Mouse (Mus musculus) limb, embryonic 14.5 days (tissue): ENCODE data around the gene Nell1. TPM values are rescaled to one million over a fixed set of nuclear protein-coding genes. Genes with fewer than 3 reads are reported as not detected.

Source experiments
- ATAC-seq: fragments of 200-750 bp; cut with Nextera tagmentation; 2 replicates; pipeline ENCODE4 v1.8.0; 2017; ENCODE audit warnings: low read depth, moderate number of reproducible peaks, moderate TSS enrichment; ENCODE audit not compliant: low FRiP score
- DNase-seq: peaks from one replicate; pipeline ENCODE4 v3.0.0-alpha.2; 2015; ENCODE audit warnings: low spot score
- H3K27ac ChIP-seq: fragments of 300-500 bp; sonication (generic); replicated peaks from 2 replicates; pipeline ENCODE4 v1.5.1; 2014; ENCODE audit warnings: low read depth, mild to moderate bottlenecking, low read length, moderate library complexity, mixed read lengths
- H3K27me3 ChIP-seq: fragments of 300-500 bp; sonication (generic); 2 replicates; pipeline ENCODE4 v1.6.1; 2014; ENCODE audit warnings: low read length, mixed read lengths; ENCODE audit not compliant: control insufficient read depth, insufficient read depth
- H3K36me3 ChIP-seq: fragments of 300-500 bp; sonication (generic); 2 replicates; pipeline ENCODE4 v1.6.1; 2014; ENCODE audit warnings: mild to moderate bottlenecking, low read length, moderate library complexity, mixed read lengths; ENCODE audit not compliant: control insufficient read depth, insufficient read depth
- H3K4me1 ChIP-seq: fragments of 300-500 bp; sonication (generic); 2 replicates; pipeline ENCODE4 v1.6.1; 2014; ENCODE audit warnings: antibody characterized with exemption, low read length, mixed read lengths; ENCODE audit not compliant: control insufficient read depth, insufficient read depth
- H3K4me2 ChIP-seq: fragments of 300-500 bp; sonication (generic); replicated peaks from 2 replicates; pipeline ENCODE4 v1.6.1; 2014; ENCODE audit warnings: low read depth, mild to moderate bottlenecking, low read length, moderate library complexity; ENCODE audit not compliant: severe bottlenecking
- H3K4me3 ChIP-seq: fragments of 300-500 bp; sonication (generic); replicated peaks from 2 replicates; pipeline ENCODE4 v1.5.1; 2014; ENCODE audit warnings: low read length
- H3K9ac ChIP-seq: fragments of 300-500 bp; sonication (generic); 2 replicates; pipeline ENCODE4 v1.6.1; 2014; ENCODE audit warnings: mild to moderate bottlenecking, low read depth, low read length, moderate library complexity; ENCODE audit not compliant: severe bottlenecking
- H3K9me3 ChIP-seq: fragments of 300-500 bp; sonication (generic); 2 replicates; pipeline ENCODE4 v1.6.1; 2016; ENCODE audit warnings: low read length; ENCODE audit not compliant: control insufficient read depth
- POLR2A ChIP-seq: fragments of 200-500 bp; IDR thresholded peaks from 2 replicates; pipeline ENCODE4 v1.8.0; 2012; ENCODE audit warnings: inconsistent platforms, mild to moderate bottlenecking, moderate library complexity, borderline replicate concordance; ENCODE audit not compliant: insufficient read depth, insufficient read length; ENCODE audit errors: extremely low read depth
- WGBS: fragments of 180-500 bp; shearing (Covaris S2); extraction: QIAGEN DNeasy Blood & Tissue Kit; methylation state at CpG from one replicate; pipeline ENCODE4 v1.1.7; 2014; 5-methylcytosine and 5-hydroxymethylcytosine counted together
- polyA plus RNA-seq, 2 experiments: library from polyadenylated mRNA; depleted of rRNA in 1 of 2; stranded (reverse) in 1 of 2; unstranded in 1 of 2; fragments of >200 nt; fragmentation: Nextera tagmentation in 1 of 2; extraction: Ambion mirVana in 1 of 2; gene quantifications; 2 replicates each; pipeline versions ENCODE4 v1.2.1 to v1.2.3; 2012 to 2014

Gene Nell1
- polyA plus RNA-seq, 2 experiments = 4.8 to 5.2 TPM

DNA sequence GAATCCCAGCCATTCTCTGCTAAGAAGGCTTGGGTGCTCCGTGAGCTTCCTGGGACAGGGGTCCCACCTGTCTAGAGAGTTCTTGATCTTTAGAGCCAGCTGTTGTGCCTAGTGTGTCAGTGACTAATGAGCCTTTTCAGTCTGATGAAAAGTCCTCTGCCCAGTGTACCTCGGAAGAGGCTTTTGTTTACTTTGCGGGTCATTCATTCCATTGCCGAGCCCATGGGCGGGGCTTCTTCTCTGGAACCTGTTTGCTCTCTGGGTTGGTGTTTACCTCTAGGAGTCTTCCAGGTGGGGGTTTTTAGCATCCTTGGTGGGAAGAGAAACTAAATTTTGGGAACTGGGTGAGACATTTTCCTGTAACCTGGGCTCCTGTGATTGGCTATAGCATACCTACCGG, 10.0 kb downstream of the Nell1 start:
- no peak for DNase-seq
- TF ChIP-seq POLR2A = no peak
- no peak overlapping the region for H3K9ac ChIP-seq
- WGBS = 35% methylated on average over 6 of the region's 6 CpGs
- ATAC-seq = no peak
- no peaks in the 10 kb centered on the region for H3K4me1 ChIP-seq
- peaks cover 5% of the 10 kb centered on the region; the same call in 1 of the 2 replicates for H3K27me3 ChIP-seq
- no peaks in the 10 kb centered on the region for H3K36me3 ChIP-seq
- H3K4me2 ChIP-seq = no peak overlapping the region
- no peaks in the 10 kb centered on the region for H3K9me3 ChIP-seq
- H3K27ac ChIP-seq = no peak overlapping the region
- H3K4me3 ChIP-seq = no peak overlapping the region

DNA sequence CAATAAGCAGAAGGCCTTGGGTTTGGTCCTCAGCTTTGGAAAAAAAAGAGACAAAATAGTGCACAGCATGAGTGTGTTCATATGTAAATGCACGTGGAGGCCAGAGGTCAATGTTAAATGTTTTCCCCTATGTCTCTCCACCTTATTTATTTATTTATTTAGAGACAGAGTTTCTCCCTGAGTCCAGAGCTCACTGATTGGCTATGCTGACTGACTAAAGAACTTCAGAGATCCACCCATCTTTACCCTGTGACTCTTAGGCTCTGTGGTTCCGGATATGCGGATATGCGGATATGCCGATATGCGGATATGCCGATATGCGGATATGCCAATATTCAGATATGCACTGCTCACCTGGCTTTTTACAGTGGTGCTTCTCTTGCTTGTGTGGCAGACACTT, 11.3 kb downstream of the Nell1 start:
- ATAC-seq (no peak), DNase-seq (no peak)
- H3K36me3 ChIP-seq = no peaks in the 10 kb centered on the region
- no peaks in the 10 kb centered on the region for H3K9me3 ChIP-seq
- no peak overlapping the region for H3K4me2 ChIP-seq
- TF ChIP-seq POLR2A = no peak
- H3K9ac ChIP-seq = no peak overlapping the region
- no peak overlapping the region for H3K4me3 ChIP-seq
- no peak overlapping the region for H3K27ac ChIP-seq
- H3K4me1 ChIP-seq = no peaks in the 10 kb centered on the region
- WGBS = 93% methylated on average over 8 of the region's 8 CpGs
- H3K27me3 ChIP-seq = peaks cover 5% of the 10 kb centered on the region; the same call in 1 of the 2 replicates

DNA sequence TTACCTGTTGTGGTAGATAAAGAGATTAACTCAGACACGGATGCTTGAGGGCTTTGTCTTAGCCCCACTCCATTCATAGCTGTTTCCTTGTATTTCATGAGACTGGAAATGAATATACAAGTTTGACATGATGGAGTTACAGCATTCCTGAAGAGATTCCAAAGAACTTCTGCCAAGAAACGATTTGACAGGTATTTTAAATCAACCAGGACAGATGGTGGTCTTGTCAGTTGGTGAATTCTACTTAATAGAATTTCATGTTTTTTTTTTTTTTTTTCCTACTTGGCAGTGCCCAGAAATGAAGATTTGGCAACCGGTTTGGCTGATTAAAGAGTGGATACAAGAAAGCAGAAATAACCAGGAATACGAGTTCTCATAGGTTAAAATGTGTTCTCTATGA, 24.7 kb downstream of the Nell1 start:
- WGBS = 85% methylated on average over 4 of the region's 4 CpGs
- no peaks in the 10 kb centered on the region for H3K4me1 ChIP-seq
- H3K9ac ChIP-seq = no peak overlapping the region
- H3K27me3 ChIP-seq = no peaks in the 10 kb centered on the region
- H3K9me3 ChIP-seq = no peaks in the 10 kb centered on the region
- no peak for TF ChIP-seq POLR2A
- H3K27ac ChIP-seq = no peak overlapping the region
- no peak overlapping the region for H3K4me2 ChIP-seq
- DNase-seq (no peak), ATAC-seq (no peak)
- H3K36me3 ChIP-seq = no peaks in the 10 kb centered on the region
- no peak overlapping the region for H3K4me3 ChIP-seq

DNA sequence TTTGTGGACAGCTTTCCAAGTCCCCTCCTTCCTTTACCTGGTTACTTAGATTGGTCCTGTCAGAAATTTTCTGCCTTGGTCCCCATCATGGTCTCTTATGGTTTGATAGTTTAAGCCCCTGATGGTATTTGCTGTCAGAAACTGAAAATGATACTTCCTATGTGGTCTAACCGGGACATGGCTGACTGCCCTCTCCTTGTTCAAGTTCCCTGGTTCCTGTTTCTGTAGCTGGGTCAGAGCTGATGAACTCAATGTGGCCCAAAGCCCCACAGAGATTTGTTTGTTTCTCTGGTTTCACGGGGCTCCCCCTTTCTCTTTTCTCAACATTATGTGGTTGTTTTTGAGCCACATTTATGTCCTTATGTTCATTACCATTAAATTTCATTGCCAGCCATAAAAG, 30.6 kb downstream of the Nell1 start:
- no peak overlapping the region for H3K27ac ChIP-seq
- H3K27me3 ChIP-seq = no peaks in the 10 kb centered on the region
- ATAC-seq (no peak), DNase-seq (no peak)
- WGBS = 20% methylated on average over 2 of the region's 2 CpGs
- no peak for TF ChIP-seq POLR2A
- H3K4me1 ChIP-seq = peaks cover 4% of the 10 kb centered on the region; the same call in 1 of the 2 replicates
- no peak overlapping the region for H3K4me3 ChIP-seq
- no peak overlapping the region for H3K9ac ChIP-seq
- no peaks in the 10 kb centered on the region for H3K9me3 ChIP-seq
- H3K36me3 ChIP-seq = no peaks in the 10 kb centered on the region
- H3K4me2 ChIP-seq = no peak overlapping the region

DNA sequence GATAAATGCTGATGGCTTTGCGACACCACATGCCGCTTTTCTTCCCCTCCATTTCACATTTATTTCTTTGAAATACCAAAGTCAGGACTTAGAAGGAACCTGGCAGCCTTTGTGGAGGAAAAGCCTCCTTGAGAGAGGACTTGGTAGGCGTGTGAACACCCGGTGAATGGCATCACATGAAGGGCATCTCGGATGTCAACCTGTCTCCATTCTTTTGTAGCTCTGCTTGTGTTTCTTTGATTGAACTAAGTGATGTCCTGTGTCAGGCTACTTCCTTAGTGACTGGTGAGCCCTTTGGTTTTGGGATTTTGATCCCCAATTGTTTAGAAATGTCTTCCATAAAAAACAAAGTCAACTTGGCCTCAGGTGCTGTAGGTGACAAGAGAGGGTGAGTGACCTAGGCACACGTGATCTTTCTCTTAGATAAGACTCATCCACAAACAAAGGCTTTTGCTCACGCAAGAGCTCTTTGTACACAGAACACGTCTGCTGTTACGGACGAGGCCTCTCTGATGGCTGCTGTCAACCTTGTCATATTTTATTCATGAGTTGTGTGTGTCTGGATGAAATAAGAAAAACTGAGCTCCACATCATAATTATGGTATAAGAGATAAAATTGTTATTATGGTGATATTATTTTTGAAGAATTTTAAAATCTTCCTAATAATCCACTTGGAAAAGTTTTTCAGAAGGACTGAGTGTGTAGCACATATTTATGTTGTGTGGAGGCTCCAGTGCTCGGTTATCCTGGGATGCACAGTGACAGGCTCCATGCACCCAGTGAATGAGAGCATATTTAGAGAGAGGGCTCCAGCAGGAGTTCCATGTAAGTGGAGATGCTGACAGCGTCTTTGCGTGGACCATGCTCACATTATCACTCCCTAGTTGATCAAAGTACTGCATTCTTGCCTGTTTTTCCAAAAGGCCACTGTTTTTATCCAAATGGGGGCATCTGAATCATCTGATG, 60.8 kb downstream of the Nell1 start:
- H3K27ac ChIP-seq = no peak overlapping the region
- no peak for TF ChIP-seq POLR2A
- no peak overlapping the region for H3K4me3 ChIP-seq
- H3K36me3 ChIP-seq = no peaks in the 10 kb centered on the region
- WGBS = 82% methylated on average over 13 of the region's 13 CpGs
- ATAC-seq (no peak), DNase-seq (no peak)
- H3K4me1 ChIP-seq = no peaks in the 10 kb centered on the region
- no peak overlapping the region for H3K9ac ChIP-seq
- no peaks in the 10 kb centered on the region for H3K9me3 ChIP-seq
- H3K27me3 ChIP-seq = no peaks in the 10 kb centered on the region
- no peak overlapping the region for H3K4me2 ChIP-seq
